Mouse (Mus musculus) brain, embryonic 14.5 days (tissue): Measurements from ENCODE around the gene Wfdc8. TPM values are rescaled to one million over a fixed set of nuclear protein-coding genes. Genes with fewer than 3 reads are reported as not detected.
"Not testable (repeated sequence)": the region's sequence is repeated elsewhere in the genome, so short reads cannot be mapped to it uniquely, and the experiment has no call there.

Source experiments
- DNase-seq: peaks from one replicate; pipeline ENCODE4 v3.0.0-alpha.2; 2011; ENCODE audit warnings: low read depth
- CTCF ChIP-seq: fragments of 200-500 bp; IDR thresholded peaks from 2 replicates; pipeline ENCODE4 v1.5.1; 2012; ENCODE audit warnings: inconsistent platforms, mild to moderate bottlenecking, moderate library complexity, borderline replicate concordance; ENCODE audit not compliant: insufficient read depth, insufficient read length; ENCODE audit errors: extremely low read depth
- POLR2A ChIP-seq: fragments of 200-500 bp; IDR thresholded peaks from 2 replicates; pipeline ENCODE4 v1.6.1; 2012; ENCODE audit warnings: mild to moderate bottlenecking, inconsistent platforms, borderline replicate concordance; ENCODE audit not compliant: poor library complexity, insufficient read depth, insufficient read length, severe bottlenecking; ENCODE audit errors: extremely low read depth
- polyA plus RNA-seq: library from polyadenylated mRNA; depleted of rRNA; stranded (reverse); fragments of >200 nt; gene quantifications from 2 replicates; pipeline ENCODE4 v1.2.3, GENCODE M21; 2012

Wfdc8 gene
- polyA plus RNA-seq, 1 experiment: not detected

DNA sequence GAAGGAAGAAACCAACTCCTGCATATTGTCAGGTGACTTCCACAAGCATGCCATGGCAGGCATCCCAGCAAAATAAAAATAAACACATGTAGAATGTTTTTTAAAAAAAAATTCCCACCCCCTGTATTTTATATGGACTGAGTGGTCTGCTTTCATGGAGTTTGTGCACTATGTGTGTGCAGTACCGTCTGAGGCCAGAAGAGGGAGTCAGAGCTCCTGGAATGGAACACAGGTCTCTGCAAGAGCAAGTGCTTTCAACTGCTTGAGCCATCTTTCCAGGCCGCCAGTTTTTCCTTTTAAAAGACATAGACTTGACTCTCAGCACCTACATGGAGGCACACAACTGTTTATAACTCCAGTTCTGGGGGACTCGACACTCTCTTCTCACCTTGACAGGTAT lies 9.9 kb downstream of the Wfdc8 start:
- no peak for TF ChIP-seq POLR2A
- TF ChIP-seq CTCF: peak; percentile 18; the same call in 1 of the 2 replicates
- no peak for DNase-seq

DNA sequence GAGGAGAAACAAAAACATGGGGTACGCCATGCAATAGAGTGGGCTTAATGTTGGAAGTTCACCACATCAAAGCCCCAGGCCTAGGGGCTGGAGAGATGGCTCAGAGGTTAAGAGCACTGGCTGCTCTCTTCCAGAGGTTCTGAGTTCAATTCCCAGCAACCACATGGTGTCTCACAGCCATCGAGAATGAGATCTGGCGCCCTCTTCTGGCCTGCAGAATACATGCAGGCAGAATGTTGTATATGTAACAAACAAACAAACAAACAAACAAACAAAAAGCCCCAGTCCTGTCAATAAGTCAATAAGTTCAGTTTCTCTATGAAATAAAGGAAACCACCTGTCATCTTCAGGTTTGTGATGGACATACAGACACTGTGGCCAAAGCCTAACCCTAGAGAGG lies 13.2 kb downstream of the Wfdc8 start:
- no peak for TF ChIP-seq POLR2A
- TF ChIP-seq CTCF: peak; percentile 13; the same call in 1 of the 2 replicates
- DNase-seq: no peak

- no peak for DNase-seq
- no peak for TF ChIP-seq CTCF
- TF ChIP-seq POLR2A: no peak
Measured at GRCm38 (mm10) chr2:164593494-164593893, 19.9 kb downstream of the Wfdc8 start, which contains the start of gene Eppin. Gene Eppin, minus strand, starts transcription at chr2:164593594.

- peak; percentile 75; the same call in 1 of the 2 replicates for TF ChIP-seq CTCF
- no peak for TF ChIP-seq POLR2A
- DNase-seq: peak; percentile 80
Measured at GRCm38 (mm10) chr2:164592014-164592413, 21.4 kb downstream of the Wfdc8 start.

- not testable (repeated sequence) for DNase-seq
Measured at GRCm38 (mm10) chr2:164585025-164585725, 28.3 kb downstream of the Wfdc8 start, which contains the start of gene Wfdc6a. Gene Wfdc6a, minus strand, starts transcription at chr2:164585447.

DNA sequence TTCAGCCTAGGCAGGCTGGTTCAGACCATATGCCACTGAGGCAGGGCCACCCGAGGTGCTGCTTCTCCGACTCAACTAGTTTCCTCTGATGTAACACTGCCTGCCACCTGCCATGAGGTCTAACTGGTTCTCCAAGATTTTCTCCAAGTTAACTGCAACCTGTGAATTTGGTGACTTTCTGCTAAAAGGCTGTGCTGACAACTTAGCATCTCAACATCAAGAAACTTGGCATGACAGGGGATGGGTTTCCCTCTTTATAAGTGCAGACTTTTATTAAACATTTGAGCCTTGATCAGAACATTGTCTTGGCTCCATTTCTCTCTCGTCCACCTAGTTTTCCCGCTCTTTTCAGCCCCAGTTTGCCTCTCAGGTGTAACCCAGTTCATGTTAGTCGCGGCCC lies 40.1 kb downstream of the Wfdc8 start, which contains the start of gene Spint3:
Gene Spint3 (minus strand): TSS at position 101 of the 400 bp plus-strand sequence.
- DNase-seq: not testable (repeated sequence)

DNA sequence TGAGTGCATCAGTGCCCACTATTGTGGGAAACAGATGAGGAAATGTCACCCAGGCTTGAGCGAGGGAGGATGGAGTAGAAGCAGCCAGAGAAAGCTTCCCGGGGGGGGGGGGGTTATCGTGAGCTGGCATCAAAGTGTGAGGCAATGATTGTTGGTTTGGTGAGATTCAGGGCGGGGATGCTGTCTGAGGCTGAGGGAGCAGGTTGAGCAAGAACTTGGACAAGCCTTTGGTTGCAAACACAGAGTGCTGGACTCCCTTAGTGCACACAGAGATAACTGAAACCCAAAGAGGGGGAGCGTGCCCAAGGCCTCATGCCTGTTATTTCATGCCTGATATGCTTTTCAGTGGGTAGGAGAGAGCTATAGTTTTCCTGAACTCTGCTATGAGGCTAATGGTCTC lies 46.0 kb downstream of the Wfdc8 start:
- no peak for DNase-seq
- no peak for TF ChIP-seq POLR2A
- TF ChIP-seq CTCF: no peak

DNA sequence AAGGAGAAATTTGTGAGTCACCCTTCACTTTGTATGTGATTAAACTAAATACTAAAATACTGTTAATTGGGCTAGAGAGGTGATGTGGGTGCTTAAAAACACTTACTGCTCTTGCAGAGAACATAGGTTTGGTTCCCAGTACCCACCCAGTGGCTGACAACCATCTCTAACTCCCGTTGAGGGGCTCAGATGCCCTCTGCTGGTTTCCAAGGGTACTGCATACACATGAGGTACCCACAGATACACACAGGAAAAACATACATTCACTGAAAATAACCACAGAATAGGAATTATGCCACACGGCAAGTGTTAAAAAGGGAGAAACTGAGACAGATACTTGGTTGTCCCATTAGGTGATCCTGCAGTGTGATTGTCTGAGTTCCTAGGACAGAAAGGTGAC lies 46.4 kb downstream of the Wfdc8 start:
- DNase-seq: no peak
- TF ChIP-seq CTCF: peak; percentile 31; the same call in 1 of the 2 replicates
- no peak for TF ChIP-seq POLR2A

- DNase-seq: peak; percentile 15
- TF ChIP-seq CTCF (no peak), POLR2A (no peak)
Measured at GRCm38 (mm10) chr2:164564346-164564745, 49.1 kb downstream of the Wfdc8 start.

DNA sequence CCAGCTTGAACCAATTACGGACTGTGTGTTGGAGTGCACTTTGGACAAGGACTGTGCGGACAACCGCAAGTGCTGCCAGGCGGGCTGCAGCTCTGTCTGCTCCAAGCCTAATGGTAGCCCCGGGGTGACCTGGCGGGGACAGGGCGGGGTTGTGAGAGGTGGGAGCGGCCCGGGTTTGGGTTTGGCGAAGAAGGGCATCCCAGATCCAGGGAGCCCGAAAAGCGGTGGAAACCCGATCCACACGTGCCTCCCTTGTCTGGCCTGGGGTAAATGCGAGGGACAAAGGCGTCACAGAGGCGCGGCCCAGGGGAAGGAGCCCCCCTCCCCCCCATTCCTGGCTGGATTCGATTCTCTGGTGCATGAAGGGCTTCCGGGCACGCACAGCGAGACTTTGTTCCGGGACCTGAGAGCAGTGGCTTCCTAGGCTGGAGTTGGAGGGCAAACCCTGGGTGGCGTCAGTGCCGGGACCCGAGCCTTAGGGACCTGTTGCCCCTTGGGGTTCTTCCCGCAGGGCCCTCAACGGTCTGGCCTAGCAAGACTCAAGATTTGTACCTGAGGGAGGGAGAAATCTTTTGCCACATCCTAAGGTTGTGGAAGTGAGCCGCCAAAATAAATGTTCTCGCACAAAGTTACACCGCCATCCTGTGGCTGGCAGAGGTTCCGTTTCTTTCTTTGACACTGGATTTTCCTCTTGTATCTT lies 49.9 kb downstream of the Wfdc8 start:
- TF ChIP-seq CTCF (peak; percentile 71), POLR2A (no peak)
- peak; percentile 80 for DNase-seq

DNA sequence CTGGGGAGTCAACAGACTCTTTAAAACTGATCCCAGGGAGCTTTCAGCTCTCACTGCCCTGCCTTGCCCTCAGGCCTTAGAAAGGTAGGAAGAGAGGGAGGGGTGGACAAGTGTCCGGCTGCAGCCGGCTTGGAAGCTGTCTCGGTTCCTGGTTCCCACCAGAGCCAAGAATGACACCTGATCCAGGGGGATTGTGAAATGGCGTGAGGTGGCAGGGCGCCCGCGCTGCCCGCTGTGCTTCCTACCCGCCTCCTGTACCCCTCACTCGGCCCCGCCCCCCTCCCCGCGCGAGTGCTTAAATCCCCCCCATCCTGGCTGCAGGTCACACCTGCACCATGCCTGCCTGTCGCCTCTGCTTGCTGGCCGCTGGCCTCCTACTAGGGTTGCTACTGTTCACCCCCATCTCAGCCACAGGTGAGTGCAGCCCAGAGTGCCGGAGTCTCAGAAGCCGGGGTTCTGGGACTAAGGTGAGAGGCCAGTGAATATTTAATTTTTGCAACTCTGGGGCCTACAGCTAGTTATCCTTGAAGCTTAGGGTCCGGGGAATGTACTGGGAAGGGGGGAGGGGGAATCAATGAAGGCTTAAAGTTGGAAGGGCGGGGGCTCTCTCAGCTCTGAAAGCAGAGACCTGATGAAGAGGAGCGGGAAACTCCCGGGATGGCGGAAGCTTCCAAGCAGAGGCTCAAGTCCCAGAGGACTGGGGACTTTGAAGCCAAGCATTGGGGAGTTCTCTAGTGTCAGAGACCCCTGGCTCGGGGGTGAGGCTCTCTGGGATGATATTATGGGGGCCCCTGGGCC lies 50.8 kb downstream of the Wfdc8 start, which contains the start of gene Wfdc2:
Gene Wfdc2 (plus strand): TSS at position 23 of the 798 bp plus-strand sequence.
- peak; percentile 18 for DNase-seq
- TF ChIP-seq CTCF: no peak
- TF ChIP-seq POLR2A: no peak

DNA sequence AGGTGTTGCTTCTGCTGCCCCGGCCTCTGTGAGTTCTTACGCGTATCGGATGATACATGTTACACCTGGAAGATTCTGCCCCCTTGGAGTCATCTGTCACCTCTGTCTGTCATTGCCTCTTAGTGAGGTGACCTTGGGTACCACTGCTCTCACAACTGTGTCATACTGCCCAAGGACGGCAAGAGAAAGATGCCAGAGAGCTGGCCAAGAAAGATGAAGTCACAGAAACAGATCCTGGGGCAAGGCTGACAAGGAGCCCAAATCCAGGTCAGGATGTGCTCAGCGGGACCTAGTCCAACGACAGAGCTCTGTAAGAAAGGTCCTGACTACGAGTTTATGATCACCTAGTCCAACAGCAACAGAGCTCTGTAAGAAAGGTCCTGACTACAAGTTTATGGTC lies 53.3 kb downstream of the Wfdc8 start:
- TF ChIP-seq CTCF: no peak
- DNase-seq: no peak
